Mouse (Mus musculus): ENCODE measurements at regions not wholly inside any gene's neighbourhood (a gene's known extent, or its start where the extent isn't known, plus 50 kb on each side); places are given as distances from the start of the nearest gene placed in this dataset.

DNA sequence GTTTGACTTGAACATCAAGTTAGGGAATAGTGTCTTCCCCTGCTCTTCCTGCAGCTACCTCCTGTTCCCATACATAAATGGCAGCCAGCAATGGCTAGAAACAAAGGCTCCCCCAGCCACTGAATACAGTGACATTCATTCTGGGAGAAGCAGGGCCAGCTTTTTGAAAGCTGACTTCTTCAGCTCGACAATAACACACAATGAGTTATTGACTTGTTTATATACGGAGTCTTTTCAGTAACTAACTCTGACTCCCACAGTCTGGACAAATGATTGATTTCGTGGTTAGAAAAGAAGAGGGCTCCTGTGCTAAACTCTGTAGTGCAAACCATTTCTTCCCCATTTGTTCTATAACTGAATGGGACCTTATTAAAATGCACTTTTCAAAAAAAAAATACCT, 146.4 kb upstream of the Dnajc24 start:
- no peak overlapping the region for H3K9ac ChIP-seq (ENCODE audit: low read depth, low read length)
- H3K36me3 ChIP-seq (ENCODE audit: control insufficient read depth, insufficient read depth, low read length) = no peaks in the 10 kb centered on the region
- no peak overlapping the region for H3K4me2 ChIP-seq (replicated peaks; ENCODE audit: low read depth, low read length)
- no peaks in the 10 kb centered on the region for H3K9me3 ChIP-seq (ENCODE audit: control insufficient read depth, low read length)
- ATAC-seq (ENCODE audit: low FRiP score, low TSS enrichment) = no peak
- no peak overlapping the region for H3K4me3 ChIP-seq (ENCODE audit: low read length)
- no peaks in the 10 kb centered on the region for H3K4me1 ChIP-seq (ENCODE audit: control insufficient read depth, insufficient read depth, low read length)
- H3K27me3 ChIP-seq (ENCODE audit: control insufficient read depth, insufficient read depth, low read length) = no peaks in the 10 kb centered on the region
- 27% methylated on average over 3 of the region's 3 CpGs for WGBS
- no peak overlapping the region for H3K27ac ChIP-seq (ENCODE audit: low read depth, low read length)

DNA sequence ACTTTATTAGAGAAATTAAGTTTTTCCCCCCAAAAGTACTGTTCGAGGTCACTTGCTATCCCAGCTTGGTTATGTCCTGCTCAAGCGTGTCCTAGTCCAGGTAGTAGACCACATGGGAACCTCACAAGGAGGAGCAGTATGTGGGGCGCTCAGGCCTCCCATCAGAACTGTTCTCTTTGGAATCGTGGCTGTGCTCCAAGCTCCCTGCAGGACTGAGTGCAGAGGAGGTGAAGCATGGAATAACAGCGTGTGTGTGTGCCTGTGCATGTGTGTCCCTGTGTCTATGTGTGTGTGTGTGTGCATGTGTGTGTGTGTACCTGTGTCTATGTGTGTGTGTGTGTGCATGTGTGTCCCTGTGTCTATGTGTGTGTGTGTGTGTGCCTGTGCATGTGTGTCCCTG, 137.6 kb upstream of the Dnajc24 start:
- Histone ChIP-seq H3K27ac (ENCODE audit: low read depth, low read length) (no peak overlapping the region), H3K4me2 (replicated peaks; ENCODE audit: low read depth, low read length) (no peak overlapping the region), H3K27me3 (ENCODE audit: control insufficient read depth, insufficient read depth, low read length) (no peaks in the 10 kb centered on the region), H3K4me1 (ENCODE audit: control insufficient read depth, insufficient read depth, low read length) (no peaks in the 10 kb centered on the region), H3K4me3 (ENCODE audit: low read length) (no peak overlapping the region), H3K9me3 (ENCODE audit: control insufficient read depth, low read length) (no peaks in the 10 kb centered on the region), H3K36me3 (ENCODE audit: control insufficient read depth, insufficient read depth, low read length) (no peaks in the 10 kb centered on the region), H3K9ac (ENCODE audit: low read depth, low read length) (no peak overlapping the region)
- ATAC-seq (ENCODE audit: low FRiP score, low TSS enrichment) = no peak
- WGBS = 90% methylated on average over 5 of the region's 5 CpGs

DNA sequence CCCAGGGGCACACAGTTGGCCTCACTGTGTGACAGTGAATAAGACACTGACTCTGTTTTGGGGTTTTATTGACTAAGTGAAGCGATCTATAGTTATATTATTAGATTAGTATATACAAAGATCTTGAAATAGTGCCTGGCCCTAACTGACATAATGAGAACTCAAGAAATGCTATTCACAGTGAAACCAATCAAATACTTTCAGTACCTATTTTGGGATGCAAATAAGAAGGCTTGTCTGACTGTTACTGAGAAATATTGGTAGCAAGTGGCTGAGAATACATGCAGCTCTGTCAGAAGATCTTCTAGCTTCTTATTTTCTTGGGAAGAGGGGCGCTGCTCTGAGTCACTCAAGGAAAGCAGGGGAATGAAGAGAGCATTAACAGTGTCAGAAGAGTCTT, 97.7 kb upstream of the Dnajc24 start:
- Histone ChIP-seq H3K4me3 (ENCODE audit: low read length) (no peak overlapping the region), H3K27ac (ENCODE audit: low read depth, low read length) (no peak overlapping the region), H3K9me3 (ENCODE audit: control insufficient read depth, low read length) (no peaks in the 10 kb centered on the region), H3K4me2 (replicated peaks; ENCODE audit: low read depth, low read length) (no peak overlapping the region), H3K27me3 (ENCODE audit: control insufficient read depth, insufficient read depth, low read length) (no peaks in the 10 kb centered on the region), H3K4me1 (ENCODE audit: control insufficient read depth, insufficient read depth, low read length) (no peaks in the 10 kb centered on the region), H3K9ac (ENCODE audit: low read depth, low read length) (no peak overlapping the region), H3K36me3 (ENCODE audit: control insufficient read depth, insufficient read depth, low read length) (no peaks in the 10 kb centered on the region)
- 90% methylated on average over 2 of the region's 2 CpGs for WGBS
- ATAC-seq (ENCODE audit: low FRiP score, low TSS enrichment) = no peak

DNA sequence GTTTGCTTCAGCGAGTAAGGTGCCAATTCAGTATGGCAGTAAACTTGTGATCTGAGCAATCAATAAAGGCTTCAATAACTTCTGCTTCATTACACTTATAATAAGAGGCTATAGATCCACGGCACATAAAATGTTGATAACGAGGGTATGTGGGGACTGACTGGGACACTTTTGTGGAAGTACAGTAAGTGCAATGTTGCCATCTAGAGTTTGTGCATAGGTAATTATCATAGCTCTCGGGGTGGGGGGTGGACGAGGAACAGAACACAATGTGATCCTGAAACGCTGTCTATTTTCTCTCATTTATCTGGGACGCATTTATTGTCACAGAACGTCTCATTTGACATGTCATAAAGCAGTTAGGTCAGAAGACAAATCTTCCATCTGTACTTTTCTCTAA, 82.8 kb upstream of the Dnajc24 start:
- no peak for ATAC-seq (ENCODE audit: low FRiP score, low TSS enrichment)
- WGBS = 61% methylated on average over 8 of the region's 8 CpGs
- Histone ChIP-seq H3K4me1 (ENCODE audit: control insufficient read depth, insufficient read depth, low read length) (no peaks in the 10 kb centered on the region), H3K4me3 (ENCODE audit: low read length) (no peak overlapping the region), H3K36me3 (ENCODE audit: control insufficient read depth, insufficient read depth, low read length) (no peaks in the 10 kb centered on the region), H3K27ac (ENCODE audit: low read depth, low read length) (no peak overlapping the region), H3K4me2 (replicated peaks; ENCODE audit: low read depth, low read length) (no peak overlapping the region), H3K9ac (ENCODE audit: low read depth, low read length) (no peak overlapping the region), H3K27me3 (ENCODE audit: control insufficient read depth, insufficient read depth, low read length) (no peaks in the 10 kb centered on the region), H3K9me3 (ENCODE audit: control insufficient read depth, low read length) (no peaks in the 10 kb centered on the region)

DNA sequence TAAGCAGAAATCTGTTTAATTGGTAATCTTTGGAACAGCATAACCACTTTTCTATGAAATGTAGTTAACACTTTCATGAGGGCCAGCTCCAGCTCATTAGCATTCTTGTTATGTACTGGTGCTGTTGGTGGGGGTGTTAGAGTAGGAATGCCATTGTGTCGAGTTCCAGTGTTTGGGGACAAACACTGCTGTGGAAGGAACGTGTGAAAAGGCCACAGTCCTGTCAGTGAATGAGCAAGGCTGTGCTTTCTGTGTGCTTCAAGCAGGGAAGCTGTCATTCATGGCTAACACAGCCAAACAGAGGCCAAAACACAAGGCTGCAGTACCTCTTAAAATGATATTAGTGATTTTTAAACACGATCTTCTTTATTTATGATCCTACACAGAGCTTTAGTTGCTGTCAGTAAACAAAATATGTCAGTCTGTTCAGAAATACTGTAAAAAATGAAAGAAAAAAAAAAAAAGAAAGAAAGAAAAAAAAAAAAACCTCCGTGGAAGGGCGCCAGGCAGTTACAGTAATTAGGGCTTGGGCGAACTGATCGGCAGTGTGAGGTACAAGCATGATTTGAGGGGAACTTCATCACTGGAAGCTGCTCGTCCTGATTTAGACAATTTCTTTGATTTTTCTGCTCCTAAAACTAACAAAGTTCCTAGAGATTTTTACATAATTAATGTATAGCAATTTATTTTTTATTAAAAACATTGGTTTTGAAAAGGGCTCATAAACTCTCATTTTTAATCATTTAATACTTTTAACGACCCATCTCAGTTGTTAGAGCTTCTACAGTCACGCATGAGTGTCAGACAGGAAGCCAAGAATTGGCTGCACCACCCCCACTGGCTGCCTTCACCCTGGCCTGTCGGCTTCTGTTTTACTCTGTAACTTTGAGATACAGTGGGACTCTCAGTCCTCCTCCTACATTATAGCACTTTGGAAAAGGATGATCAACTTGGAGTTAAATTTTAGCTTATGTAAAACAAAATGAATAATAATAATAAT, 80.8 kb upstream of the Dnajc24 start:
- no peak overlapping the region for H3K4me2 ChIP-seq (replicated peaks; ENCODE audit: low read depth, low read length)
- no peaks in the 10 kb centered on the region for H3K36me3 ChIP-seq (ENCODE audit: control insufficient read depth, insufficient read depth, low read length)
- no peaks in the 10 kb centered on the region for H3K9me3 ChIP-seq (ENCODE audit: control insufficient read depth, low read length)
- no peak overlapping the region for H3K9ac ChIP-seq (ENCODE audit: low read depth, low read length)
- H3K27me3 ChIP-seq (ENCODE audit: control insufficient read depth, insufficient read depth, low read length) = no peaks in the 10 kb centered on the region
- H3K4me1 ChIP-seq (ENCODE audit: control insufficient read depth, insufficient read depth, low read length) = no peaks in the 10 kb centered on the region
- no peak overlapping the region for H3K27ac ChIP-seq (ENCODE audit: low read depth, low read length)
- ATAC-seq (ENCODE audit: low FRiP score, low TSS enrichment) = no peak
- H3K4me3 ChIP-seq (ENCODE audit: low read length) = no peak overlapping the region
- 22% methylated on average over 11 of the region's 11 CpGs for WGBS

DNA sequence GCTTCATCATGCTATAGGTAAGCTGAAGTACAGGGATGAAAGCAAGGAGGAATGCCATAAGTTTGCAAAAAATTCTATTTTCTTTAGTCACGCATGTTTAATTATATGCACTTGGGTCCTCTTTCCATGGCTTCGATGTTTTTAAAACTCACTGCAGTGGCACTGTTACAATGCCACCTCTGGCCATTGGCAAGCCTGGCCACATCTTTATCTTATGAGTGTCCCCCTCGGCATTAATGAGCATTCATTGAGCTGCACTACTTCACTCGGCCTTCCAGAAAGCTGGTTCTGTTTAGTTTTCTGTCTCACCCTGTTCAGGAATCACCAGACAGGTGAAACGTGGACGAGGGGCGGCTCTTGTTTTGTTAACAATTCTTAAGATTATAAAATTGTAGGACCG, 79.7 kb upstream of the Dnajc24 start:
- no peak overlapping the region for H3K9ac ChIP-seq (ENCODE audit: low read depth, low read length)
- H3K27me3 ChIP-seq (ENCODE audit: control insufficient read depth, insufficient read depth, low read length) = no peaks in the 10 kb centered on the region
- H3K9me3 ChIP-seq (ENCODE audit: control insufficient read depth, low read length) = no peaks in the 10 kb centered on the region
- no peak overlapping the region for H3K4me2 ChIP-seq (replicated peaks; ENCODE audit: low read depth, low read length)
- H3K4me3 ChIP-seq (ENCODE audit: low read length) = no peak overlapping the region
- 75% methylated on average over 8 of the region's 8 CpGs for WGBS
- no peaks in the 10 kb centered on the region for H3K36me3 ChIP-seq (ENCODE audit: control insufficient read depth, insufficient read depth, low read length)
- H3K27ac ChIP-seq (ENCODE audit: low read depth, low read length) = no peak overlapping the region
- H3K4me1 ChIP-seq (ENCODE audit: control insufficient read depth, insufficient read depth, low read length) = no peaks in the 10 kb centered on the region
- no peak for ATAC-seq (ENCODE audit: low FRiP score, low TSS enrichment)

DNA sequence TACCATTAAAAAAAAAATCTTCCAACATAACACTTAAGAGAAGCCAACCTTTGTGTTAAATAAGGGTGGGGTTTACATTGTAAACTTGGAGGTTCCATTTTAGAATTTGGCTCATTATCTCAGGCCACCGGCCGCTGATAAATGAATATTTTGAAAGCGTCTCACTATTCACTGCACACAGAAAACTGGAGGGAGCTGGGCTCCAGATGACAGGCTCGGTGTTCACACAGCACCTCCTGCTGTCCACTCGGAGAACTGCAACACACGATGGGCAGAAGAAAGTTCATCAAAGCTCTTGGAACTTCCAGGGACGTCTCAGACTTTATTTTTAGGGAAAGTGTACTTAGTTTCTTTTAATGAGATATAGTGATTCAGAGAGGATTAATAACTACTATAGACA, 78.6 kb upstream of the Dnajc24 start:
- Histone ChIP-seq H3K9ac (ENCODE audit: low read depth, low read length) (no peak overlapping the region), H3K27ac (ENCODE audit: low read depth, low read length) (no peak overlapping the region), H3K27me3 (ENCODE audit: control insufficient read depth, insufficient read depth, low read length) (no peaks in the 10 kb centered on the region), H3K36me3 (ENCODE audit: control insufficient read depth, insufficient read depth, low read length) (no peaks in the 10 kb centered on the region), H3K4me2 (replicated peaks; ENCODE audit: low read depth, low read length) (no peak overlapping the region), H3K4me1 (ENCODE audit: control insufficient read depth, insufficient read depth, low read length) (no peaks in the 10 kb centered on the region), H3K4me3 (ENCODE audit: low read length) (no peak overlapping the region), H3K9me3 (ENCODE audit: control insufficient read depth, low read length) (no peaks in the 10 kb centered on the region)
- 4% methylated on average over 7 of the region's 7 CpGs for WGBS
- no peak for ATAC-seq (ENCODE audit: low FRiP score, low TSS enrichment)

DNA sequence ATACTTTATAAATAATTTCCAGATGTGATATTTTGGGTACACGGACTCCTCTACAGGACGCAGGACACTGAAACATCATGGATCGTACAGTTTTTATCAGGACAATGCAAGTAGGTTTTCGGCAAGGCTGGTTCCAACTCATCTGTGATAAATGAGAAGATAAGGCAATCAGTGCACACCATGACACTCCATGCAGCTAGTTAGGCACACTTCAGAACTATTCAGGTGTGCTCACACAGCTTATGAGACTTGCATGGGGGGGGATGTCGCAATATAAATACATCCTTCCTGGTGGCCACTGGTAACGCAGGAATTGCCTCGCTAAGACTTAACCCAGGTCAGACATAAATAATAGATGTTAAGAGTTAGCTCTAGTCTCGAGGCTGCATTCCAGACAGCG, 77.3 kb upstream of the Dnajc24 start:
- ATAC-seq (ENCODE audit: low FRiP score, low TSS enrichment) = no peak
- 74% methylated on average over 9 of the region's 9 CpGs for WGBS

DNA sequence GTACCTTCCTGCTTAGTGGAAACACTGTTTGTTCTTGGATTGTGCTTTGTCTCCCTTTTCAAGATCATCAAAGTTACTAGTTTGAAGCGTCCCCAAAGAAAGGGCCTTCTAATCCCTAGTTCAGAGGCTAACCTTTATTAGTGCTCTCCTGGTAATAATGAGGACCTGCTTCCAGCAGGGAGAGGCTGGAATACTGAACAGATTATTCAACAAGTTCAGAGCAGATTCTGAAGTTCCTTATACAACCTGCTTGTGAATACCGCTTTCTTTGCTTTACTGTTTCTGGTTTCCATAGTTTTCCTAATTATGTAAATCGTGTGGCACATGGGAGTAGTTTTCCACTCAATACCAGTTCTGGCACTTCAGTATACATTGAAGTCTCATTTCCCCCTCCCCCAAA, 75.2 kb upstream of the Dnajc24 start:
- WGBS = 79% methylated on average over 3 of the region's 3 CpGs
- no peaks in the 10 kb centered on the region for H3K36me3 ChIP-seq (ENCODE audit: control insufficient read depth, insufficient read depth, low read length)
- no peaks in the 10 kb centered on the region for H3K4me1 ChIP-seq (ENCODE audit: control insufficient read depth, insufficient read depth, low read length)
- no peaks in the 10 kb centered on the region for H3K9me3 ChIP-seq (ENCODE audit: control insufficient read depth, low read length)
- no peak overlapping the region for H3K9ac ChIP-seq (ENCODE audit: low read depth, low read length)
- H3K4me3 ChIP-seq (ENCODE audit: low read length) = no peak overlapping the region
- H3K4me2 ChIP-seq (replicated peaks; ENCODE audit: low read depth, low read length) = no peak overlapping the region
- H3K27ac ChIP-seq (ENCODE audit: low read depth, low read length) = no peak overlapping the region
- ATAC-seq (ENCODE audit: low FRiP score, low TSS enrichment) = no peak
- H3K27me3 ChIP-seq (ENCODE audit: control insufficient read depth, insufficient read depth, low read length) = no peaks in the 10 kb centered on the region

More for the DNA sequence above, 77.3 kb upstream of the Dnajc24 start:
- Histone ChIP-seq H3K27ac (ENCODE audit: low read depth, low read length) (no peak overlapping the region), H3K4me3 (ENCODE audit: low read length) (no peak overlapping the region), H3K27me3 (ENCODE audit: control insufficient read depth, insufficient read depth, low read length) (no peaks in the 10 kb centered on the region), H3K4me1 (ENCODE audit: control insufficient read depth, insufficient read depth, low read length) (no peaks in the 10 kb centered on the region), H3K36me3 (ENCODE audit: control insufficient read depth, insufficient read depth, low read length) (no peaks in the 10 kb centered on the region), H3K9me3 (ENCODE audit: control insufficient read depth, low read length) (no peaks in the 10 kb centered on the region), H3K9ac (ENCODE audit: low read depth, low read length) (no peak overlapping the region), H3K4me2 (replicated peaks; ENCODE audit: low read depth, low read length) (no peak overlapping the region)
